Mouse (Mus musculus) myocyte (in vitro differentiated cells): ENCODE data around the gene Cerkl.

Source experiments
- CEBPB ChIP-seq: IDR thresholded peaks from 2 replicates; pipeline ENCODE4 v1.6.1; 2011; ENCODE audit warnings: mild to moderate bottlenecking, moderate library complexity; ENCODE audit not compliant: poor library complexity, insufficient read depth, severe bottlenecking
- MAX ChIP-seq: IDR thresholded peaks from one replicate; pipeline ENCODE4 v1.6.1; 2011; ENCODE audit warnings: low read depth, mild to moderate bottlenecking, control low read depth
- MYOD1 ChIP-seq, 3 experiments: IDR thresholded peaks; one replicate each; pipeline ENCODE4 v1.6.1; 2011; ENCODE audit warnings: control low read depth in 2 of 3, low read depth in 2 of 3, mild to moderate bottlenecking in 2 of 3, moderate library complexity in 1 of 3; ENCODE audit not compliant: insufficient read length in 2 of 3, control insufficient read depth in 1 of 3
- MYOG ChIP-seq, 3 experiments: IDR thresholded peaks; one replicate each; pipeline ENCODE4 v1.6.1; 2011; ENCODE audit warnings: control low read depth in 2 of 3, low read depth in 2 of 3, mild to moderate bottlenecking in 2 of 3; ENCODE audit not compliant: insufficient read length in 2 of 3, control insufficient read depth in 1 of 3, insufficient read depth in 1 of 3
- POLR2A ChIP-seq: IDR thresholded peaks from one replicate; pipeline ENCODE4 v1.6.1; 2011; ENCODE audit warnings: low read depth, mild to moderate bottlenecking, control low read depth, moderate library complexity; ENCODE audit not compliant: insufficient read length
- POLR2AphosphoS2 ChIP-seq: IDR thresholded peaks from one replicate; pipeline ENCODE4 v1.6.1; 2011; ENCODE audit warnings: low read depth, control low read depth; ENCODE audit not compliant: insufficient read length
- TCF12 ChIP-seq: IDR thresholded peaks from one replicate; pipeline ENCODE4 v1.6.1; 2011; ENCODE audit warnings: mild to moderate bottlenecking, control low read depth; ENCODE audit not compliant: poor library complexity, insufficient read depth, severe bottlenecking
- USF1 ChIP-seq: IDR thresholded peaks from one replicate; pipeline ENCODE4 v1.6.1; 2011; ENCODE audit warnings: low read depth, mild to moderate bottlenecking, control low read depth, moderate library complexity

GRCm38 (mm10) chr2:79429108-79429507 is 27.5 kb downstream of the Cerkl start:
- TF ChIP-seq POLR2A = no peak
- TF ChIP-seq MYOD1 (IDR thresholded peaks at IDR 0.05; ENCODE audit: control insufficient read depth in 1 of 3, insufficient read length in 2 of 3, low read depth in 2 of 3) = no peak
- TF ChIP-seq MAX = no peak
- TF ChIP-seq MYOG (IDR thresholded peaks at IDR 0.05; ENCODE audit: control insufficient read depth in 1 of 3, insufficient read depth in 1 of 3, insufficient read length in 2 of 3, low read depth in 2 of 3) = no peak
- TF ChIP-seq POLR2AphosphoS2 = no peak
- no peak for TF ChIP-seq TCF12
- no peak for TF ChIP-seq USF1
- no peak for TF ChIP-seq CEBPB
